Mouse (Mus musculus) liver, embryonic 14.5 days (tissue): ENCODE data around the gene Adgrl2. TPM values are rescaled to one million over a fixed set of nuclear protein-coding genes. Genes with fewer than 3 reads are reported as not detected.

ENCODE experiments used
- ATAC-seq: fragments of 200-750 bp; cut with Nextera tagmentation; 2 replicates; pipeline ENCODE4 v1.8.0; 2017; ENCODE audit warnings: moderate number of reproducible peaks, mild to moderate bottlenecking, moderate library complexity; ENCODE audit not compliant: insufficient read depth
- DNase-seq, 3 experiments: peaks; one replicate each; pipeline ENCODE4 v3.0.0-alpha.2; 2012 to 2013; ENCODE audit warnings: low read depth in 3 of 3, low spot score in 3 of 3
- H3K27ac ChIP-seq: fragments of 300-500 bp; sonication (generic); 2 replicates; pipeline ENCODE4 v1.5.1; 2014; ENCODE audit warnings: moderate library complexity, mild to moderate bottlenecking, control low read depth, inconsistent platforms
- H3K27me3 ChIP-seq: fragments of 300-500 bp; sonication (generic); 2 replicates; pipeline ENCODE4 v1.6.1; 2014; ENCODE audit warnings: mild to moderate bottlenecking, low read length, moderate library complexity; ENCODE audit not compliant: control insufficient read depth, insufficient read depth
- H3K36me3 ChIP-seq: fragments of 300-500 bp; sonication (generic); replicated peaks from 2 replicates; pipeline ENCODE4 v1.6.1; 2014; ENCODE audit warnings: low read depth; ENCODE audit not compliant: control insufficient read depth, insufficient read depth
- H3K4me1 ChIP-seq, 2 experiments: fragments of 200-500 bp in 1 of 2; fragments of 300-500 bp in 1 of 2; sonication (generic) in 1 of 2; replicated peaks; 2 replicates each; pipeline ENCODE4 v1.6.1; 2012 to 2014; ENCODE audit warnings: antibody characterized with exemption in 1 of 2, inconsistent platforms in 1 of 2, low read length in 1 of 2; ENCODE audit not compliant: control insufficient read depth in 2 of 2, insufficient read depth in 2 of 2
- H3K4me2 ChIP-seq: fragments of 300-500 bp; sonication (generic); 2 replicates; pipeline ENCODE4 v1.6.1; 2014; ENCODE audit warnings: low read depth, mild to moderate bottlenecking, control low read depth, moderate library complexity
- H3K4me3 ChIP-seq, 2 experiments: fragments of 200-500 bp in 1 of 2; fragments of 300-500 bp in 1 of 2; sonication (generic) in 1 of 2; 2 replicates each; pipeline ENCODE4 v1.5.1; 2012 to 2014; ENCODE audit warnings: low read depth in 2 of 2, low read length in 2 of 2, mild to moderate bottlenecking in 2 of 2, control low read depth in 1 of 2, inconsistent platforms in 1 of 2, moderate library complexity in 1 of 2; ENCODE audit not compliant: insufficient read depth in 1 of 2
- H3K9ac ChIP-seq: fragments of 300-500 bp; sonication (generic); replicated peaks from 2 replicates; pipeline ENCODE4 v1.6.1; 2014; ENCODE audit warnings: mild to moderate bottlenecking, control low read depth, moderate library complexity
- H3K9me3 ChIP-seq: fragments of 300-500 bp; sonication (generic); 2 replicates; pipeline ENCODE4 v1.6.1; 2016; ENCODE audit warnings: low read length, mixed read lengths; ENCODE audit not compliant: control insufficient read depth
- CTCF ChIP-seq: IDR thresholded peaks from 2 replicates; pipeline ENCODE4 v1.5.1; 2016; ENCODE audit warnings: antibody characterized with exemption, low read depth, control low read depth
- EP300 ChIP-seq: IDR thresholded peaks from 2 replicates; pipeline ENCODE4 v1.6.1; 2016; ENCODE audit warnings: antibody characterized with exemption, low read depth
- WGBS: fragments of 180-500 bp; shearing (Covaris S2); extraction: QIAGEN DNeasy Blood & Tissue Kit; methylation state at CpG from one replicate; pipeline ENCODE4 v1.1.7; 2014; ENCODE audit not compliant: insufficient replicate concordance; 5-methylcytosine and 5-hydroxymethylcytosine counted together
- polyA plus RNA-seq, 2 experiments: library from polyadenylated mRNA; depleted of rRNA in 1 of 2; stranded (reverse) in 1 of 2; unstranded in 1 of 2; fragments of >200 nt; fragmentation: Nextera tagmentation in 1 of 2; extraction: Ambion mirVana in 1 of 2; gene quantifications; 2 replicates each; pipeline versions ENCODE4 v1.2.1 to v1.2.3; 2012 to 2014

Adgrl2 gene
- polyA plus RNA-seq, 2 experiments: 3.2 to 3.8 TPM

GRCm38 (mm10) chr3:148917837-148918236 lies 72.5 kb downstream of the Adgrl2 start:
- Histone ChIP-seq H3K4me3 (no peak overlapping the region), H3K9ac (no peak overlapping the region), H3K36me3 (no peaks in the 10 kb centered on the region), H3K27me3 (no peaks in the 10 kb centered on the region), H3K27ac (no peak overlapping the region), H3K4me2 (no peak overlapping the region), H3K4me1 (peaks cover 0 to 5% of the 10 kb centered on the region in 2 experiments; a peak in 1 of 4 replicates), H3K9me3 (no peaks in the 10 kb centered on the region)
- no peak for ATAC-seq
- TF ChIP-seq EP300: no peak
- TF ChIP-seq CTCF: no peak
- DNase-seq: no peak
- 40% methylated on average over 7 of the region's 7 CpGs for WGBS

- ATAC-seq: no peak
- DNase-seq: no peak
- TF ChIP-seq CTCF (no peak), EP300 (no peak)
- Histone ChIP-seq H3K4me3 (no peak overlapping the region), H3K27me3 (no peaks in the 10 kb centered on the region), H3K4me2 (no peak overlapping the region), H3K9me3 (no peaks in the 10 kb centered on the region), H3K4me1 (peaks cover 0 to 5% of the 10 kb centered on the region in 2 experiments; a peak in 1 of 4 replicates), H3K9ac (no peak overlapping the region), H3K36me3 (no peaks in the 10 kb centered on the region), H3K27ac (no peak overlapping the region)
- WGBS: 60% methylated on average over 5 of the region's 5 CpGs
These were observed 74.1 kb downstream of the Adgrl2 start for GRCm38 (mm10) chr3:148916226-148916625.

DNA sequence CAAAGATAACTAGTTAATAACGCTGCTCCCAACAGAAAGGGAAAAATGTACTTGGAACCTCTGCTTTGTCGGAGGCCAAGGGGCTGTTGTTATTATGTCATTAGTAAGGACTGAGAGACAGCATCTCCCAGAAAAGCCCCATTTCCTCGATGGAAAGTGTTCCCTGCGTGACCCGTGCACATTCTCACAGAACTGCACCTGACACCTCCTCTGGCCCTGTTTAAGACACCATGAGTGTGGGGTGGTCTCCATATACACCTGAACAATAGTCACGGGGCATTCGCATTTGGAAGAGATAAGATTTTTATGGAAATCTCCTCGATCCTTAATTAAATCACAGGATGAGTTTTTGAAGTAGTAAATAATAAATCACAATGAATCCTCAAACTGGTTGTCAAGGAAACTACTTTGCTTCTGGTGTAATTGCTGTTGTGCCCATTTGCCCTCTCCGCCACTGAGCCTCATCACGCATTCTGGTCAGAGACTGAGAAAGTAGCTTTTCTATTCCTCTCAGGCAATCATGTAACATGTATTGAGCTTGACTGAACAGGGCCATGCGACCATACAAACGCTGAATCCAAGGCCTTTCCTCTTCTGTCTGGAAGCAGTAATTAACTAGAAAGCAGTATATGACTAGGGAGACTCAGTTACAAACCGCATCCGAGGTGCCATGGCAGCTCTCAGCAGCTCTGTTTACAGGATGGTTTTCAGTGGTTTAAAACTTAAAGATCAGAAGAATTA lies 77.2 kb downstream of the Adgrl2 start:
- WGBS: 75% methylated on average over 14 of the region's 14 CpGs
- Histone ChIP-seq H3K9me3 (no peaks in the 10 kb centered on the region), H3K4me3 (no peak overlapping the region), H3K4me1 (peaks cover 0 to 5% of the 10 kb centered on the region in 2 experiments; a peak in 1 of 4 replicates), H3K36me3 (no peaks in the 10 kb centered on the region), H3K4me2 (no peak overlapping the region), H3K27me3 (no peaks in the 10 kb centered on the region), H3K9ac (no peak overlapping the region), H3K27ac (no peak overlapping the region)
- no peak for DNase-seq
- no peak for ATAC-seq
- TF ChIP-seq CTCF (no peak), EP300 (no peak)

DNA sequence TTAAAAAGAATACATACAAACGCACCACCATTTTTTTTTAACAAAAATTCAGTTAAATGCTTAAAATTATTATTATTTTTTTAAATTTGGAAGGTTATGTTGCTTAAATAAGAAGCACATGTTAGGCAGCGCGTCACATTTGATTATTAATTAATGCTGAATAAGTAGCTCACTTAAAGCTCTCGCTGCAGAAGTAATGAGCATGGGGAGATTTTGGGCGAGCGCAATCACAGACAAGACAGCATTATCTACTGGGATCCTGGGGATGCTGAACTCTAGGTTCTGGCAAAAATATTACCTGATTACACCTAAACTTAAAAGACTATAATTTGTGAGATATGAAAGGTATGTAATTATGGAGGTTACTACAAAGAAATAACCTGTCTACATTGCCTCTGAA lies 77.8 kb downstream of the Adgrl2 start:
- no peak for ATAC-seq
- H3K4me1 ChIP-seq: peaks cover 0 to 3% of the 10 kb centered on the region in 2 experiments; a peak in 1 of 4 replicates
- no peaks in the 10 kb centered on the region for H3K27me3 ChIP-seq
- H3K27ac ChIP-seq: no peak overlapping the region
- no peak overlapping the region for H3K4me3 ChIP-seq
- TF ChIP-seq CTCF (no peak), EP300 (no peak)
- no peaks in the 10 kb centered on the region for H3K36me3 ChIP-seq
- no peak for DNase-seq
- no peak overlapping the region for H3K4me2 ChIP-seq
- WGBS: 78% methylated on average over 6 of the region's 6 CpGs
- H3K9ac ChIP-seq: no peak overlapping the region
- no peaks in the 10 kb centered on the region for H3K9me3 ChIP-seq

DNA sequence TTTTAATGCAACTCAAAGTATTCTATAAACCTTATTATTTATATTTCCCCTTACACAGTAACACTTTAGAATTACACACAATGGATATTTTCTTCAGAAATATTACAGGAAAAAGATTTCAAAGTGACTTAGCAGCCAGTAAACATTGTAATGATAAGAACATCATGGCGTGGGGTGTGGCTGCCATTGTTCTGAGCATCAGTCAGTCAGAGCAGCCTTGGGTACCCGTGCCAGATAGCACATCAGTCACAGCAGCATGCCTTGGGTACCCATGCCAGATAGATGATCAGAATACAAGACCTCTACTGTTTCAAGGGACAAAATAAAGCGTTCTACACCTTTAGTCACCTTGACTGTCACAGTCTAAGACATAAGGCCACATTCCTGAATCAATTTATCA lies 82.5 kb downstream of the Adgrl2 start:
- 31% methylated on average over 3 of the region's 3 CpGs for WGBS

More for the DNA sequence above, 82.5 kb downstream of the Adgrl2 start:
- H3K9ac ChIP-seq: no peak overlapping the region
- H3K27me3 ChIP-seq: no peaks in the 10 kb centered on the region
- no peak for ATAC-seq
- no peak overlapping the region for H3K4me3 ChIP-seq
- peaks cover 0 to 9% of the 10 kb centered on the region in 2 experiments; a peak in 2 of 4 replicates for H3K4me1 ChIP-seq
- no peak overlapping the region for H3K4me2 ChIP-seq
- H3K9me3 ChIP-seq: no peaks in the 10 kb centered on the region
- no peaks in the 10 kb centered on the region for H3K36me3 ChIP-seq
- TF ChIP-seq EP300 (no peak), CTCF (no peak)
- no peak for DNase-seq
- no peak overlapping the region for H3K27ac ChIP-seq
